Mouse (Mus musculus) liver, embryonic 15.5 days (tissue): ENCODE data around the gene Ctbp2. TPM values are rescaled to one million over a fixed set of nuclear protein-coding genes. Genes with fewer than 3 reads are reported as not detected.

Experiments used
- ATAC-seq: fragments of 200-750 bp; cut with Nextera tagmentation; 2 replicates; pipeline ENCODE4 v1.8.0; 2017; ENCODE audit warnings: moderate number of reproducible peaks, mild to moderate bottlenecking, moderate library complexity; ENCODE audit not compliant: insufficient read depth
- H3K27ac ChIP-seq: fragments of 300-500 bp; sonication (generic); replicated peaks from 2 replicates; pipeline ENCODE4 v1.5.1; 2015; ENCODE audit warnings: mild to moderate bottlenecking, inconsistent platforms
- H3K27me3 ChIP-seq: fragments of 300-500 bp; sonication (generic); 2 replicates; pipeline ENCODE4 v1.6.1; 2015; ENCODE audit warnings: mild to moderate bottlenecking, inconsistent platforms
- H3K36me3 ChIP-seq: fragments of 300-500 bp; sonication (generic); replicated peaks from 2 replicates; pipeline ENCODE4 v1.6.1; 2015; ENCODE audit warnings: moderate library complexity, mild to moderate bottlenecking, inconsistent platforms
- H3K4me1 ChIP-seq: fragments of 300-500 bp; sonication (generic); replicated peaks from 2 replicates; pipeline ENCODE4 v1.6.1; 2015; ENCODE audit warnings: inconsistent platforms
- H3K4me2 ChIP-seq: fragments of 300-500 bp; sonication (generic); 2 replicates; pipeline ENCODE4 v1.6.1; 2015; ENCODE audit warnings: moderate library complexity, mild to moderate bottlenecking, inconsistent platforms
- H3K4me3 ChIP-seq: fragments of 300-500 bp; sonication (generic); replicated peaks from 2 replicates; pipeline ENCODE4 v1.5.1; 2015; ENCODE audit warnings: mild to moderate bottlenecking, inconsistent platforms
- H3K9ac ChIP-seq: fragments of 300-500 bp; sonication (generic); 2 replicates; pipeline ENCODE4 v1.6.1; 2015; ENCODE audit warnings: moderate library complexity, mild to moderate bottlenecking, inconsistent platforms
- H3K9me3 ChIP-seq: fragments of 300-500 bp; sonication (generic); replicated peaks from 2 replicates; pipeline ENCODE4 v1.6.1; 2016; ENCODE audit warnings: inconsistent platforms
- WGBS: fragments of 180-500 bp; shearing (Covaris S2); methylation state at CpG from one replicate; pipeline ENCODE4 v1.1.7; 2015; ENCODE audit warnings: mixed read lengths; ENCODE audit not compliant: insufficient replicate concordance; 5-methylcytosine and 5-hydroxymethylcytosine counted together
- polyA plus RNA-seq: library from polyadenylated mRNA; unstranded; fragments of >200 nt; fragmentation: Nextera tagmentation; extraction: Ambion mirVana; gene quantifications from 2 replicates; pipeline ENCODE4 v1.2.1, GENCODE M21; 2015

Ctbp2 gene
- polyA plus RNA-seq, 1 experiment from 2014 or later: 8.1 TPM

DNA sequence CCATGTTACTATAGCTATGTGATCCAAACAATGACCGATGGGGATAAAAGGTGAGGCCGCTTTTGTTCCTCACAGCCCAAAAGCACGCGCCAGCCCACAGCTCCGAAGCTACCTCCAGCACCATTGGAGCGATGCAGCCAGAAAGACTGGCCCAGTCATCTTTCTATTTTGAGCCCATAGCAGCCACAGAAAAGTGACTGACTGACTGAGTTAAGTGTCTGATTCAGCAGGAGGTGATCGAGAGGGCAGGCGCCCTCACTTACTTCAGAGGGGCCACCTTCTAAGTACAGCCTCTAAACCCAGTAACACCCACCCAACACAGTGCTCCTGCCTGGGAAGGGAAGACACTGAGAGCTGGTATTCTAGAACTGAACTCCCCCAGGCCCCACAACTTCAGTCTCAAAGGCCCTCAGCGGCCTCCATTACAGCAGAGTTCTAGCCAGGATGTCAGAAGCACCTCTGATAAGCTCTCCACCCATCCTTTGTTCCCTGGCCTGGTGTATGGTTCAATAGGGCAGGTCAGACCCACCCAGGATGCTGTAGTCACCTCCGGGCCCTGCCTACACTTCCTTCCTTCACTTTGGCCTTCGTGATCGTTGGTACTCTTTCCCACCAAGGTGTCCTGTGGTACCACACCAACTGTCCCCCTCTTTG, 65.5 kb downstream of the Ctbp2 start:
- 74% methylated on average over 12 of the region's 12 CpGs for WGBS
- H3K27ac ChIP-seq: no peak overlapping the region

DNA sequence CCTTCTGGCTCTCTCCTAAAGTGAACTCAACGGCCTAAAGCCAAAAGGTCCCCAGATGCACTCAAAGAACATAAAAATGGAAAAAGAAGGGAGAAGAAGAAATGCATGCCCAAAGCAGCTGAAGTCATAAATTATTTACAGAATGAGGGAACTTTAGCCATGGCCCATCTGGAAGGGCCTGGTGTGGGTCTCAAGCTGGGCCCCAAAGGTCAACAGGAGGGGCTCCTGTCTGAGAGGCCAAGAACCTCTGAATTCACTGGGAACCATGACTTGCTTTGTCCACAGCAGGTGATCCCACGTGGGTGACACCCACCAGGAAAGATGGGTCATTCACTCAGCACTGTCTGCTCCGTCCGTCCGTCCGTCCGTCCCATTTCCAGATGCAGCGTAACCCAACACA, 67.2 kb downstream of the Ctbp2 start:
- 84% methylated on average over 8 of the region's 8 CpGs for WGBS
- no peaks in the 10 kb centered on the region for H3K27me3 ChIP-seq
- ATAC-seq: no peak
- no peak overlapping the region for H3K27ac ChIP-seq
- H3K36me3 ChIP-seq: no peaks in the 10 kb centered on the region
- no peaks in the 10 kb centered on the region for H3K9me3 ChIP-seq
- no peak overlapping the region for H3K9ac ChIP-seq
- H3K4me3 ChIP-seq: no peak overlapping the region
- H3K4me1 ChIP-seq: no peaks in the 10 kb centered on the region
- H3K4me2 ChIP-seq: no peak overlapping the region

More for the DNA sequence above, 65.5 kb downstream of the Ctbp2 start:
- H3K4me1 ChIP-seq: no peaks in the 10 kb centered on the region
- ATAC-seq: no peak
- no peaks in the 10 kb centered on the region for H3K9me3 ChIP-seq
- no peaks in the 10 kb centered on the region for H3K27me3 ChIP-seq
- H3K36me3 ChIP-seq: no peaks in the 10 kb centered on the region
- no peak overlapping the region for H3K4me2 ChIP-seq
- H3K4me3 ChIP-seq: no peak overlapping the region
- H3K9ac ChIP-seq: no peak overlapping the region

DNA sequence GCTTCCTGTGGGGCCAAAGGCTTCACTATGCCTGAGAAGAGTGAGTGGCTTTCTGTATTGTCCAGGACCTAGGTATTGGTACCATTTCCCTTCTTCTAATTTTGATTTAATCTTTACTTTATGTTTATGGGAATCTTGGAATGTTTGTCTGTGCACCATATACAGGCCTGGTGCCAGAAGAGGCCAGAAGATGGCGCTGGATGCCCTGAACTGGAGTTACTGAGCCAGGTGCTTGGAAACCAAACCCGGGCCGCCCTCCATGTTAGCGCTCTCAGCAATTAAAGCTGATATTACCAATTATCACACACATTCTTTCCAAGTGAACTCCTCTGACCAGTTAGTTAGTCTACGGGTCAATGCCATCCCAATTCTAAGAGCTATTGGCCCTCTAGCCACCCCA, 69.7 kb downstream of the Ctbp2 start:
- no peak for ATAC-seq

DNA sequence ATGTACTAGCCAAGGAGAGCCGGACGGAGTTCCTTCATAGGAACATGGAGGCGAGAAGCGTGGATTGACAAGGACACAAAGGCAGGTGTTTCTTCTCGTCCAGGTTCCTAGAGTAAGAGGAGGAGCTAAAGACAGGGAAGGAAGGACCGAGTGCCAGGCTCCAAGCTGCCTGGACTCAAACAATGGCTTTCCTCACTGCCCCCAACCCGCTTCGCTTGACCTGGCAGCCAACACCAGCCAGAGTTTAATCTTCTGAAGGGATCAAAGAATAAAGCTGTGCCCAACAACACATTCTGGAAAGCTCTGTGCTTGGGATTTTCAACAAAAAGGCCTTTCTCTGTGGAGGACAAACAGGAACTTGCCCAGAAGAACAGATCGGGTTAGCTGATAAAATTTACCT, 70.4 kb downstream of the Ctbp2 start:
- 74% methylated on average over 9 of the region's 9 CpGs for WGBS
- no peaks in the 10 kb centered on the region for H3K27me3 ChIP-seq

More for the DNA sequence above, 69.7 kb downstream of the Ctbp2 start:
- Histone ChIP-seq H3K4me2 (no peak overlapping the region), H3K9me3 (no peaks in the 10 kb centered on the region), H3K27ac (no peak overlapping the region), H3K36me3 (no peaks in the 10 kb centered on the region), H3K27me3 (no peaks in the 10 kb centered on the region), H3K9ac (no peak overlapping the region), H3K4me1 (no peaks in the 10 kb centered on the region), H3K4me3 (no peak overlapping the region)
- 86% methylated on average over 5 of the region's 5 CpGs for WGBS

DNA sequence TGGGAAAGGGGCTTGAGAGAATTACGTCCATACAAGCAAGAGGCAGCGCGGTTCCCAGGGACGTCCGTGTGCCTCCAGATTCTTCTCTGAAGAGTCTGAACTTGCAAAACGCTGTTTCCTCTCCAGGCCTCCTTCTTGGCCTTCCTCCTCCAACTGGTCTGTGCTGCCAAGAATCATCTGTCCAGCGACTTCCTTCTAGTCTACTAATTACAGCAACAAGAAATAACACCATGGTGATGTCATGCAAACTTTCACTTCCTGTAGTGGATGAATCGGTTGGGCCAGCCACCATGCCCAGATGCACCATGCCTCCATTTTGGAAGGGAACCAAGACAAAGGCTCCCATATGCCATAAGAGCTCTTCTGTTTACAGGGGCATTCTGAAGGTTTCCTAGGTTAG, 71.3 kb downstream of the Ctbp2 start:
- H3K4me3 ChIP-seq: no peak overlapping the region
- H3K4me2 ChIP-seq: no peak overlapping the region
- H3K9ac ChIP-seq: no peak overlapping the region
- H3K27ac ChIP-seq: peak overlapping the region; percentile 57
- 49% methylated on average over 8 of the region's 8 CpGs for WGBS
- H3K9me3 ChIP-seq: no peaks in the 10 kb centered on the region
- no peaks in the 10 kb centered on the region for H3K27me3 ChIP-seq
- no peaks in the 10 kb centered on the region for H3K4me1 ChIP-seq
- no peaks in the 10 kb centered on the region for H3K36me3 ChIP-seq
- ATAC-seq: peak; percentile 31; the same call in 1 of the 2 replicates

More for the DNA sequence above, 70.4 kb downstream of the Ctbp2 start:
- Histone ChIP-seq H3K4me1 (no peaks in the 10 kb centered on the region), H3K36me3 (no peaks in the 10 kb centered on the region), H3K4me3 (no peak overlapping the region), H3K4me2 (no peak overlapping the region), H3K9me3 (no peaks in the 10 kb centered on the region), H3K9ac (no peak overlapping the region), H3K27ac (no peak overlapping the region)
- no peak for ATAC-seq

DNA sequence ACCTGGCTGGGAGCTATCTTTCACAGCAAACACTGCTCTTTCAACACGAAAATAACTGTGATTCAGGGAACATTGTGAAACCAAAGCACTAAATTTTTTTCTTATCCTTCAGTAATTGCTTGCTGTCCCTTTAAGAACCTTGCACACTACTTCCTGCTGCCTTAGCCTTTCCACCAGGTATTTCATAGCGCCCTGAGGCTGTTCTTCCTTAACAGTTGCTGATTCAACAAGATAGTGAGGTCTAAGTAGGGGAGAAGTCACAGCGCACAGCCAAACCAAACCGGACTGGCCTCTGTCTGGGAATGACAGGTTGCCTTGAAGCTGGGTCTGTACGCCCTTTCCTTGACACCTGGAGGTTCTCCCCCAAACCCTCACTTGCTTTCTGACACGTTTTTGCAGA, 73.5 kb downstream of the Ctbp2 start:
- WGBS: 46% methylated on average over 6 of the region's 6 CpGs
- Histone ChIP-seq H3K27ac (no peak overlapping the region), H3K4me1 (peaks cover 8% of the 10 kb centered on the region), H3K9ac (no peak overlapping the region), H3K4me3 (no peak overlapping the region), H3K9me3 (no peaks in the 10 kb centered on the region), H3K36me3 (no peaks in the 10 kb centered on the region), H3K27me3 (no peaks in the 10 kb centered on the region), H3K4me2 (no peak overlapping the region)
- ATAC-seq: no peak

DNA sequence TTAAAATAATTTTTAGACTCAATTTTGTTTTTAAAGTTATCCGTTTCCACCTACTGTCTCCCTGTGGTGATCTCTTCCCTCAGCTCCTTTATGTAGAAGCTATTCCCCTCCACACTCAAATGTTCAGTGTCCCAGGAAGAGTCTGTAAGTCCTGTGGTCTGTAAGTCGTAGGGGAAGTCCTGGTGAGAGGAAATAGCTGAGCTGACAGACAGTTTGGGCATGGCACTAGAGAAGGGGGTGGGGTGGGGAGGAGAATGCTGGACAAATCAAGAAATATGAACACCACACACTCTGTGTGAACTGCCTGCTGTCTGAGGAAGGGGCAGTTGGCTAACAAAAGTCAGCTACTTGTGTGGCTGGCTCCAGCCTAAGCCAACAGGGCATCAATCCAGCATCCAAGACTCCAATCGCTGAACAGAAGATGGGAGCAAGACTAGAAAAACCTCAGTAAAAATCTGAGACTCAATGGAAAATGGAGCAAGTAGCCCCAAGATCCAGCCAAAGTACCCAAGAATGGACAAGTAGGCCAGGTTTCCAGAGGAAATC, 76.0 kb downstream of the Ctbp2 start:
- no peaks in the 10 kb centered on the region for H3K36me3 ChIP-seq
- peaks cover 8% of the 10 kb centered on the region for H3K4me1 ChIP-seq
- WGBS: 36% methylated on average over 3 of the region's 3 CpGs
- H3K9me3 ChIP-seq: no peaks in the 10 kb centered on the region
- no peak for ATAC-seq
- no peak overlapping the region for H3K4me2 ChIP-seq
- H3K27me3 ChIP-seq: no peaks in the 10 kb centered on the region
- H3K9ac ChIP-seq: no peak overlapping the region
- no peak overlapping the region for H3K4me3 ChIP-seq
- H3K27ac ChIP-seq: no peak overlapping the region

DNA sequence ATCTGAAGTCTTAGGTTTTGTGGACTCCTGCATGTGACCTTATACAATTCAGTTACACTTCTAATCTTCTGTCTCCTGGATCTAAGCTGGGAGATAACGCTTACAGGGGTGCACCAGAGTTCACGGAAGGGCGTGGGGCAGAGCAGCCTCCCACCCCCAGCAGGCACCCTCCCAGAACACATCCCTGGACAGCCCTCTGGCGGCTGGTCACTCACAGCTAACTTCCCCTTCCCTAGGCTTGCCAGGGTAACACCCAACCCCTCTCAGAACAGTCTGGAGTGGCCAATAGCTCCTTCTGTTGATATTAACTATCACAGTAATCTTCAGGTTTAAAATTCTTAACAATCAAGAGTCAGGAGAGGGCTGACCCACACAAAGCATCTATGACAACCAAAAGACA, 76.9 kb downstream of the Ctbp2 start:
- Histone ChIP-seq H3K4me3 (no peak overlapping the region), H3K4me2 (no peak overlapping the region), H3K4me1 (peaks cover 11% of the 10 kb centered on the region), H3K9me3 (no peaks in the 10 kb centered on the region), H3K36me3 (no peaks in the 10 kb centered on the region), H3K9ac (no peak overlapping the region), H3K27me3 (no peaks in the 10 kb centered on the region), H3K27ac (no peak overlapping the region)
- 26% methylated on average over 4 of the region's 4 CpGs for WGBS
- no peak for ATAC-seq

DNA sequence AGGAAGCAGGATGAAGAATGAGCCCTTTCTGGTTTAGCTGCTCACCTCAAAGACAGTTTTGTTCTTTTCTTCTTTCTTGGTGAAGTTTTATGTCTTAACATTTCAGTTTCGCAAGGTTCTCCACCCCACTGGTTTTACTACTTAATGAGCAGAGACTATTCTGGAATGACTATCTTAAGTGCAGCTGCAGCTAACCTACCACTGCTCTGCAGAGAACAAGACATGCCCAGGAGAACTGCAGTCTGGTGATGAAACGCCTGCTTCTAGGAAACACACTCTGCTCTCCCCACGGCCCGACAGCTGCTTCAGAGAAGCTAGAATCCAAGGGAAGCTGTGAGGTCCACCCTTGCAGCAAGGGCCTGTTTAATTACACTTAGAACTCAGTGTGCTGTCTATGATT, 79.4 kb downstream of the Ctbp2 start:
- H3K27me3 ChIP-seq: no peaks in the 10 kb centered on the region
- no peak overlapping the region for H3K9ac ChIP-seq
- no peak overlapping the region for H3K4me2 ChIP-seq
- no peak for ATAC-seq
- no peak overlapping the region for H3K27ac ChIP-seq
- H3K36me3 ChIP-seq: no peaks in the 10 kb centered on the region
- peaks cover 18% of the 10 kb centered on the region for H3K4me1 ChIP-seq
- no peak overlapping the region for H3K4me3 ChIP-seq
- 62% methylated on average over 4 of the region's 4 CpGs for WGBS
- H3K9me3 ChIP-seq: no peaks in the 10 kb centered on the region

DNA sequence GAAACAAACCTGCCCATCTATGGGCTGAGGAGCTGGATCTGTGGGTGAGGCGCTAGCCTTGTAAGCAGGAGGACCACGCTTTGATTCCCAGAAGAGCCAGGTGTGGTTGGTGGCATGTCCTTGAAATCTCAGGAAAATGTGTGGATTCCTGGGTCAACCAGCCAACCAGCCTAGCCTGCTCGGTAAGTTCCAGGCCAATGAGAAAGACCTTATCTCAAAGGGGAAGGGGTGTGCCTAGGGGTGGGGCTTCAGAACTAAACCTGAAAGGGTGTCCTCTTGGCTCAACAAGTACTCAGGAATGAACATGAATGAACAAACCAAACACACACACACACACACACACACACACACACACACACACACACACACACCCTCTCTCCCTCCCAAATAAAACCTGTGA, 82.4 kb downstream of the Ctbp2 start:
- 49% methylated on average over 3 of the region's 3 CpGs for WGBS
- no peak overlapping the region for H3K9ac ChIP-seq
- no peaks in the 10 kb centered on the region for H3K9me3 ChIP-seq
- no peaks in the 10 kb centered on the region for H3K27me3 ChIP-seq
- H3K27ac ChIP-seq: no peak overlapping the region
- H3K4me2 ChIP-seq: no peak overlapping the region
- ATAC-seq: no peak
- H3K4me3 ChIP-seq: no peak overlapping the region
- no peaks in the 10 kb centered on the region for H3K36me3 ChIP-seq
- H3K4me1 ChIP-seq: 0 out of 2 replicates have a peak, but pooled peaks cover 9% of the 10 kb centered on the region

DNA sequence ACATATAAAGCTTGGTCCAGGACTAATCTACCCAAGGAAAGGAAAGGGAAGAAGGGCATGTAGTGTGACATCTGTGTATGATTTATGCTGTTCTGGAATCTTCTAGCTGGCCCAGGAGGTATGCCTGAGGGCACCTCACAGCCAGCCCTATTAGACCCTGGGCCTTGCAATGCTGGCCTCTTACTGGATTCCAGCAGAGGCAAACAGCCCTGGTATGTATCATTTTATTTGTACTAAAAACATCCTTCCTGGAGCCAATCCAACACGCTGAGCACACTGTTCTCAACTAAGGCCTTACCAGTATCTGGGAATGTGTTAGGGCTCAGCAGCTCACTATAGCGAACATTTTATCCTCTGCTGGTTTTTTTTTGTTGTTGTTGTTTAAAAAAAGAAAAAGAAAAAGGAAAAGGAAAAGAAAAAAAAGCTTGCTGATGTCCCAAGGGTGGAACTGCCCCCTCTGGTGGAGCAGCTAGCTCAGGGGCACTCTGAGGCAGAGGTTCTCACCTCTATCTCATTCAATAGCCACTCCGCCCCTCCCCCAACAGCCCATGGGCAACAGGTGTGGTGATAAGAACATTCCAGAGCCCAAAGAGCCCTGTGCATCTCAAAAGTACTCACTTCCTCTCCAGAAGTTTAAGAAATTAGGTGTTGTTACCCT, 83.3 kb downstream of the Ctbp2 start:
- H3K27me3 ChIP-seq: no peaks in the 10 kb centered on the region
- 0 out of 2 replicates have a peak, but pooled peaks cover 9% of the 10 kb centered on the region for H3K4me1 ChIP-seq
- WGBS: 57% methylated on average over 3 of the region's 3 CpGs
- H3K36me3 ChIP-seq: no peaks in the 10 kb centered on the region
- H3K9ac ChIP-seq: no peak overlapping the region
- no peaks in the 10 kb centered on the region for H3K9me3 ChIP-seq
- no peak overlapping the region for H3K27ac ChIP-seq
- ATAC-seq: no peak
- no peak overlapping the region for H3K4me2 ChIP-seq
- no peak overlapping the region for H3K4me3 ChIP-seq
